Mouse (Mus musculus): ENCODE measurements around the gene Acrbp. TPM values are rescaled to one million over a fixed set of nuclear protein-coding genes. Genes with fewer than 3 reads are reported as not detected.

Acrbp gene
- total RNA-seq, 4 experiments from 2014 or later: 12.8 to 20.9 (median 15.6) TPM

DNA sequence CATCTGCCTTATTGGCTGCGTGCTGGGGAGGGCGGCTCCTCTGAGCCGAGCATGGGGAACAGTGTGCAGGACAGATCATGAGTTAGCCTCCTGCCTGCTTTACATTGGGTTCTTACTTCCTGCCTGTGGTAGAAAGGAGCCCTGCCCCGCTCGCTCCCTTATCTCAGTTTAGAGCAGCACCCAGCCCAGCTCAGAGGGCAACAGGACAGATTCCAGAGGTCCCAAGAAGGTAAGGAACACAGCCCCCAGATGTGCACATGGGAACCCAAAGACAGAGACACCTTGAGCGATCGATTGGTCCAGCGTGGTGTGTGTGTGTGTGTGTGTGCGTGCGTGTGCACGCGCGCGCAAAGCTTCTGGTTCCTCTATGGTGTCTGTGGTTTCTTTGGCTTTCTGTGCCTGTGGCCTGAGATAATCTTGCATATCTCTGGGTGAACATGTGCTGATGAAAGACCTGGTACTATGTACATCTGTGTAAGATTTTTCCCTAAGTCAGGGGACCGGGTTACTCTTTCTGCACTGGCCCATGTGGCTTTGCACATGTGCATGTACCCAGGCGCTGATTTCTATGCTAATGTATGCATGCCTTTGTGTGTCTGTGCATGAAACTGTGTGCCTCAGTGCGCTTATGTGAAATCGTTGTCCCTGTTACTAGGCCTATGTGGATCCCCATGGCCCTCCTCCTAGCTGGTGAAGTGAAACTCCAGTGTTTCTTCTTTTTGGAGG, 21.8 kb downstream of the Acrbp start:
- peak in 1 of 2 experiments; percentile 31 for DNase-seq (ENCODE audit: low spot score in 2 of 2)

DNA sequence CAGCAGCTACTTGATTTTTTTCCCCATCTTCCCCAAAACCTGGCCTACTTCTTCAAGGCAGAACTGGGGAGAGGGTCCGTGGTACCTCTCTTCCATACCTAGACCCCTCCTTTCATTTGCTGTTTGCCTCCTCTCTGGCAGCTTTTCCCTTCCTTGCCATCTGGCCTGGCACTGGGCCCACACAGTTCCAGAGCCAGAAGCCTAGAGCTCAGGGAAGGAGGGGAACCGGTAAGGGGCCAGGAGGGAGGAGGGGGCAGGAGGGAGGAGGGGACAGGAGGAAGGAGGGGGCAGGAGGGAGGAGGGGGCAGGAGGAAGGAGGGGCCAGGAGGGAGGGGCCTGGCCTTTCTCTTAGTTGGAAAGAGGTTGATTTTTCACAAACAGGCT, 22.4 kb downstream of the Acrbp start:
- peak in 1 of 2 experiments; percentile 66 for DNase-seq (ENCODE audit: low spot score in 2 of 2)

DNA sequence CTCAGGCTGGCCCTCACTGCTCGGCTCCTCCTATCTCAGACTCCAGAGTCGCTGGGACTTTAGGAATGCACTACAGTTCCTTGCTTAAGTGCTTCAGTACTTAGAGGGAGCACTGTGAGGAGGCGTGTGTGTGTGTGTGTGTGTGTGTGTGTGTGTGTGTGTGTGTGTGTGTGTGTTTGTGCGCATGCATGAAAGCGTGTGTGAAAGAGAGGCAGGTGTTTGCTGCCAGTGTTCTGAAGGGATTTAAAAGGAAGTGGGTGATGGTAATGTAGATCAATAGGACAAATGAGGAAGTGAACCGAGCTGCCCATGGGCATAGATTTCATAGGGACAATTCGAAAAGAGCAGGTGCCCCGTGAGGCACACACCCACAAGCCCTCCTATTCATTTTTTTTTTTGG, 24.3 kb downstream of the Acrbp start:
- DNase-seq (ENCODE audit: low spot score in 2 of 2): no peak

DNA sequence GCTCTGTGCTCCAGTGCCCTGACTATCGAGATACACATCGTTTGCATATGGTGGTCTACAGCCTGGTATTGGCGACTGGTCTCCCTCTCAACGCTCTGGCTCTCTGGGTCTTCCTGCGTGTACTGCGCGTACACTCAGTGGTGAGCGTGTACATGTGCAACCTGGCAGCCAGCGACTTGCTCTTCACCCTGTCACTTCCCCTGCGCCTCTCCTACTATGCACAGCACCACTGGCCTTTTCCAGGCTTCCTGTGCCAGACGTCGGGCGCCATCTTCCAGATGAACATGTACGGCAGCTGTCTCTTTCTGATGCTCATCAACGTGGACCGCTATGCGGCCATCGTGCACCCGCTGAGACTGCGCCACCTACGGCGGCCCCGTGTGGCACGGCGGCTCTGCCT, 31.9 kb downstream of the Acrbp start:
- DNase-seq (ENCODE audit: low spot score in 2 of 2): no peak

DNA sequence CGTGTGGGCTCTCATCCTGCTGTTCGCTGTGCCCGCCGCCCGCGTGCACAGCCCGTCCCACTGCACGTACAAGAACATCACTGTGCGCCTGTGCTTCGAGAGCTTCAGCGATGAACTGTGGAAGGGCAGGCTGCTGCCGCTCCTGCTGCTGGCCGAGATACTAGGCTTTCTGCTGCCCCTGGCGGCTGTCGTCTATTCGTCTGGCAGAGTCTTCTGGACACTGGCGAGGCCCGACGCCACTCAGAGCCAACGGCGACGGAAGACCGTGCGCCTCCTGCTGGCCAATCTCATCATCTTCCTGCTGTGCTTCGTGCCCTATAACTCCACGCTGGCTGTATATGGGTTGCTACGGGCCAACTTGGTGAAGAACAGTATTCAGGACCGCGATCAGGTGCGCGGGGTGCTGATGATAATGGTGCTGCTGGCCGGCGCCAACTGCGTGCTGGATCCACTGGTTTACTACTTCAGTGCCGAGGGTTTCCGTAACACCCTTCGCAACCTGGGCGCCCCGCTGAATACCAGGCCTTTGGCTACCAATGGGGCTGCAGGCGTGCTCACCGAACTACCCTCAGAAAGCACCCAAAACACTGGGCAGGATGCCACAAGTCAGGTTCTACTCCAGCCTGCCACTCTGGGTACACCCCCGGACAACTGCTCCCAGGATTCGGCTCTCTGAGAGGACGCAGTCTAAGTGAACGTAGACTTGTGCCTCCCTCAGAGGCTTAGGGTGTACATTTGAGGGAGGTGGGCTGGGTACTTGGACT, 32.5 kb downstream of the Acrbp start:
- DNase-seq (ENCODE audit: low spot score in 2 of 2): peak; percentile 79 to 80

DNA sequence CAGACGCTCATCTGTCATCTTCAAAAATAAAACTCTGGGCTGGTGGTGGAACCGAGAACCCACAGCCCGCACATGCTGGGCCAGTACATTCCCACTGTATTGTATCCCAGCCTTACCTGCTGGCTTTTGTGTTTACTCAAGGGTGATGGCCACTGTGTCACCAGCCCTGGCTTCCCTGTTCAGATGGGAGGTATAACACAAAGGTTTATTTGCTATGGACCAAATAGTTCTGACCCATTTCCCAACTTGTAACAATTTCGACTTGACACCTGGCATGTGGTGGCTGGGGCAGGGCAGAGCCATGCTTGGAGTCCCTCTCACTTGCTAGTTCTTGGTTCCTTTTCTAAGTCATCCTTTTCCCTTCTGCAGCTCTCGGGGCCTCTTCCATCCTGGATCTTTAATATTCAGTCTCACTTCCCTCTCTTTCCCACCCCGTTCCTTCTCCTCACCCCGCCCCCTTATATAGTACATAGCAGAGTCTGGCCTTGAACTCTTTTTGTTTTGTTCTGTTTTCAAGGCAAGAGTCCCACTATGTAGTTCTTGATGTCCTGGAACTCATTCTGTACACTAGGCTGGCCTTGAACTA, 33.4 kb downstream of the Acrbp start:
- no peak for DNase-seq (ENCODE audit: low spot score in 2 of 2)

DNA sequence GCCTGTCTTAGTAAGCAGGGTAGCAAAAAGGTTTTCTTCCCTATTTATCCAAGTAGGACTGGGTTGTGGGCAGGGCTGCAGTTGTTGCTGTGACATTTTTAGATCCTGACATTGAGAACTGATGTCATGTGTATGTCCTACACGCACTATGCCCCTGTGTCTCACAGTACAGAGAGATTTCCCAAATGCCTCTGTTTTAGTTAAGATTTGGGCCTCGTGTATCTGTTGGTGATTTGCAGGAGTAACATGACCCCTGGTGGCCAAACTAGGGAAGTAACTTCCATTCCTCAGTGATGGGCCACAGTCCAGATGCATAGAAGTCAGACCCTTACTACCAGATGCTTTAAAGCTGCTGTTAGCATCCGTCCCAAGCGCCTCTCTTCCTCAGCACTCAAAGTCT, 34.9 kb downstream of the Acrbp start:
- peak in 1 of 2 experiments; percentile 73 for DNase-seq (ENCODE audit: low spot score in 2 of 2)

DNA sequence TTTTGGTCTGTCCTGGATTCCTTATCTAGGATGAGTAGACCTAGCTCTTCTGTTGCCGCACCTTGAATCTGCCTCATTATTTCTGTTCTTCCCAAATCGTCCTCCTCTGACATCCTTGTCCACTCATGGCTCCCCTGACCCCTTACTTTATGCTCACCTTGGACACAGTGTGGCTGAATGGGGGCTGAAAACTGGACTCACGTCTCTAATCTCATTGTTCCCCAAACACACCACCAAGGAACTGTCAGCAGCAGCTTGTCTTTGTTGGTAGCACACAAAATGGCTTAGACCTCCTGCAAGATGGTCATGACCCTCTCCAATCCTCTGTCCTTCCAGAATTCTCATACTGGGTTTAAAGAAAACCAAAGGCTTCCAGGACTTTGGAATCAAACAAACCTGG, 38.4 kb downstream of the Acrbp start:
- DNase-seq (ENCODE audit: low spot score in 2 of 2): no peak

DNA sequence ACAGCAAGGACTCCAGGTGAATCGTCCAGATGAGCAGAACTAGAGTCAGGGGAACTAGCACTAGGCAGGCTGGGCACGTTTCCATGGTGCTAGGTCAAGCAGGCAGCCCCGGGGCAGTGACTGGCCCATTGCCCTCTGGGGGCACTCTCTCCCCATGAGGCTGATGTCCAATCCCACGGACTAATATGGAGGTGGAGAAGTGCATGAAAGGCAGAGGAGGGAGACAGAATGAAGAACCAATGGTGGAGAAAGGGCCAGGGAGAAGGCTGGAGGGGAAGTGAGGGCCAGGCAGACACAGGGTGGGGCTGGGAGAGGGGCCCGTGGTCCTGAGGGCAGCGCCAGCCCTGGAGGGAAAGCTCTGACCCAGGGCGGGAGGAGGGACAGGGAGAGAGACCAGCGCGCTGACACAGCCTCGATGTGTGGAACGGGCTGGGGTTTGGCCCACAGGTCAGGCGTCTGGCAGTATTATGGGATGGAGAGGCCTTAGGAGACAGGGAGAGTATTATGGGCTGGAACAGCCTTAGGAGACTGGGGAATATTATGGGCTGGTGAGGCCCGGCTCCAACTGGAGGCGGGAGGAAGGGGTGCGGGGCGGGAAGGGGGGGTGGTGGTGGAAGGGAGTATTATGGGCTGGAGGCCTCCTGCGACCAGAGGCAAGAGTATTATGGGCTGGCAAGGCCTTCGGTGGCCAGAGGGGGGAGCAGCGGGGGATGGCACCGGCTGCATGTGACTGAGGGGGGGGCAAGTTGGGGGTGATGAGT, 39.3 kb downstream of the Acrbp start:
- DNase-seq (ENCODE audit: low spot score in 2 of 2): peak; percentile 68 to 84

DNA sequence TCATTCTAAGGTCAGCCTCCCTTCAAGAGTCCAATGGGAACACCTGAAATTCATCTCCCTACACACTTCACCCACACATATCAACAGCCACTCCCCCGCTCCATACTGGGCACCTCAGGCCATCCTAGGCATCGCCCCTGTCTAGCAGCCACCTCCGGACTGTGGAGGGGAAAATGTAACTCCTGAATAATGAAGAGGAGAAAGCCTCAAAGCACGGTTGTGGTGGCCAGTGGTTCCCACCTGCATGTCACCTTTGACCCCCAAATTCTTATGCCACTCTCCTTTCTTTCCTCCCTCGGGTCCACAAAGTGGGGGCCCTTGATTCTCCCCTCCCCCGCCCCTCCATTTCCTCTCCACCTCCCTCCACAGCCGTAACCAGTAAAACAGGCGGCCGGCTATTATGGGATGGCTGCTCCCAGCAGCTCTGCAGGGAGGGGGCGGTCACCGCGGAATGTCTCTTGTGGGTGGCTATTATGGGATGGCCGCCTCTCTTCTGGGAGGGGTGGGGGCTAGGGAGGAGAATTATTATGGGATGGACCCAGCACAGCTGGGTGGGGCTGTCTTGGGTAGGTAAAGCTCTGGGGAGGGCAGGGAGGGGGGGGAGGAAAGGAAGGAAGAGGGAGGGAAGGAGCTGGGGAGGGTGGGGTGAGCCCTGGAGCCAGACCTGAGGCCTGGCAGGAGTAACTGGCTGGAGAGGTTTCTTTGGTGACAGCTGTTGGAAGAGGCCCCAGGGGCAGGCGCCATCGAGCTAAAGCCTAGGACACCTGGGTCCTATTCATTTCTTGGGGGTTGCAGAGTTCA, 40.2 kb downstream of the Acrbp start:
- DNase-seq (ENCODE audit: low spot score in 2 of 2): peak; percentile 84 to 91

DNA sequence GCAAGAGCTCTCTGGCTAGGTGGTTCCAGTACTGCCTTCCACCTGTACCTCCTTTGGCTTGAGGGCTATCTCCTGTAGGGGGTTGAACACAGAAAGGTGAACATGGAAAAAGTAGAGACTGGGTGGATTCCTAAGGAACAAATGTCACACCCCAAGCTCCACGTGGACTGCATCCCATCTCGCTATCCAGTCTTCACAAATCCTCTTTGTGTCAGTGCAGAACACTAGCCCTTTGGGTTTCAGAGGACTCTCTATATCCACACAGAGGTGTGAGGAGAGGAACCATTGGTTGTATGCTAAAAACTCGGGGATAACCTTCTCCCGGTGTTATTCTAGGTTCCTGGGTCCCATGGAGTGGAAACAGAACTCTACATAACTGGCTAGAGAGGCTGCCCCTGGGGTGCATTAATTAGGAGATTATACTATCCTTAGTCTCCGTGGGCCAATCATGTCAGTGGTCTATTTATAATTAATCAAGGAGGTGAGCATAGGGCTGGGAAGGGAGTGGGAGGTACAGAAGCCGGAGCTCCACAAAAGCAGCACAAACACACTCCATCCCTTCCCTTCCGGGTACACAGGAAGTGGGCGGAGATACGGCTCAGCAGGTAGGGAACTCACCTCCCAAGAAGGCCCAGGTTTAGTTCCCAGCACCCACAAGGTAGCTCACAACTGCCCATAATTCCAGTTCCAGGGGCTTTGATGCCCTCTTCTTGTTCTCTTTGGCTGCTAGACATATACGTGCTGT, 41.0 kb downstream of the Acrbp start:
- DNase-seq (ENCODE audit: low spot score in 2 of 2): no peak

DNA sequence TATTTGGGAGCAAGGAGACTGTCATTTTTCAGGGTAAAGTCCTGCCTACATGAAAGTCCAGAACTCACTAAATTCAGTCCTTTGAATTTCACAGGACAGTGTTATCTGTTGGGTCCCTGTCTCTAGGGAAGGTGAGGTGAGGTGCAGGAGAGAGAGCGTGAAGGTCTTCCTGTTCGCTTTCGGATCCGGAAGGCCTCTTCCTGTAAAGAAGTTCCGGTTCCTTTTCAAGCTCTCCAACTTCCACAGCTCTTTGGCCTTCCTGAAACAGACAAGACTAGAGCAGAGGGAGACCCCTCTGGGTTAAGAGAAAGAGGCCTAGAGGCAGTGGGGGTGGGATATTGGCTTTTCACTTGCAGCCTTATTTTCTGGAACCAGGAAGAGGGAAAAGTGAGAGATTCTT, 42.9 kb downstream of the Acrbp start:
- DNase-seq (ENCODE audit: low spot score in 2 of 2): no peak

DNA sequence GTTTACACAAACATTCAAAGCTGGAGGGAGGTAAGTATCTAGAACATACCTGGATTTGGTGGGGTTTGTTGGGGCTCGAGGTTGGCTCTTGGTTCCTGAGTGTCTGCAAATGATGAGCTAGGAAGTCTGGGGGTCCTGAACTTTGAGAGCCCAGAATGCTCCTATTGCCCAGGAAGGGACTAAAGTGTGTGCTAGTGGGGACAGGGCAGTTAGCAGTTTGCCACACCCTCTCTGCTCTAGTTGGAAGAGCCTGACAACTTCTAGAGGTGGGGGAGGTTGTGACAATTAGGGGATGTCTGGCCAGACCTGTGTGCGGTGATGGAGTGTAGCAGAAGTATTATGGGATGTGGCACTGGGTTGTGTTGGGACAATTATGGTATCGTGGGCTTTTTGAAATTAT, 45.4 kb downstream of the Acrbp start:
- no peak for DNase-seq (ENCODE audit: low spot score in 2 of 2)

DNA sequence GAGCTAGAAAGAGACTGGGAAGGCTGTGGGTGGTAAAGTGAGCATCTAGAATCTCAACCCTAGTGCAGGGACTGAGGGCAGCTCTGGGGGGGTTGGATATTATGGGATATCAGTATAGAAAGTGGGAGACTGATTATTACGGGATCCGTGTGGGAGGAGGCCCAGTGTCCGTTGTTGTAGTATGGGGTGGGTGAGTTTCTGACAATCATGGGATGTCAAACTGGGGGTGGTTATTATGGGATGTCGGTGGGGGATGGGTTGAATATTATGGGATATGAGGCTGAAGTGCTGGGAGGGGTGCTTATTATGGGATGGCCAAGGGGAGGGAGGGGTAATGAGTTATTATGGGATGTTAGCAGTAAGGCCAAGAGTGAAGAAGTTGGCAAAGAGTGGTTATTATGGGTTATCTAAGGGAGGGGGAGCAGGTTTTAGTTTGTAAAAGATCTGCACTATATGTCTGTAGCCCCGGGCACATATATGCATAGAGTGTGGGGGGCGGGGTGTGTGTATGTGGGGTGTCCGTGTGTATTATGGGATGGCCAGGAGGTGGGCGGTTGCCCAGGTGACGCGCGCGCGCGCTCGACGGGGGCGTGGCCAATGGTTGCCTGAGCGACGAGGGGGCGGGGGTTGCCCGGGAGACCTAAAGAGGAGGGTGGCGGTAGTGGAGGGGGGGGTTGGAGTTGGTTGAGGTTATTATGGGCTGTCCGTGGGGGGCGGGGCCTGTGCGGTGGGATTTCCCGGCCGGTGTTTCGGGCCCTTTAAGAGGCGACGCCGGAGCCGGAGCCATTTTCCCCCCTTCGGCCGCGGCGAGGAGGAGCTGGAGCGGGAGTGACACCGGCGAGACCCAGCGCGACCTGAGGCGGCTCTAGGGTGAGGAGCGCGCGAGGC, 46.1 kb downstream of the Acrbp start, which contains the start of gene Chd4:
Gene Chd4 (plus strand): TSS at position 591 of the 888 bp plus-strand sequence.
- DNase-seq (ENCODE audit: low spot score in 2 of 2): peak; percentile 93 to 94

DNA sequence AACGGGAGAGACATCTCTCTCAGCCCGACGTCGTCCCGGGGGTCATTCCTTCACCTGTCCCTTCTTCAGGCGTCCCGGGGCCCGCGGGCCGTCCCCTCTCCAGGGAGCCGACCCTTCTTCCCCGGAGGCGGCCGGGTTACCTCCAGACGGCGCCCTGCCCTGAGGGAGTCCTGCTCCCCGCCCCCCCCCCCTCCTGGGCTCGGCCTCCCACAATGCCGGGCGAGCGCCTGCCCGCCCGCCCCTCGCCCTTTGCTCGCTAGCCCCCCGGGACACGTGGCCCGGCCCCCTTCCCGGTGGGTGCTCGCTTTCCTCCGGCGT, 46.7 kb downstream of the Acrbp start:
- DNase-seq (ENCODE audit: low spot score in 2 of 2): no peak

DNA sequence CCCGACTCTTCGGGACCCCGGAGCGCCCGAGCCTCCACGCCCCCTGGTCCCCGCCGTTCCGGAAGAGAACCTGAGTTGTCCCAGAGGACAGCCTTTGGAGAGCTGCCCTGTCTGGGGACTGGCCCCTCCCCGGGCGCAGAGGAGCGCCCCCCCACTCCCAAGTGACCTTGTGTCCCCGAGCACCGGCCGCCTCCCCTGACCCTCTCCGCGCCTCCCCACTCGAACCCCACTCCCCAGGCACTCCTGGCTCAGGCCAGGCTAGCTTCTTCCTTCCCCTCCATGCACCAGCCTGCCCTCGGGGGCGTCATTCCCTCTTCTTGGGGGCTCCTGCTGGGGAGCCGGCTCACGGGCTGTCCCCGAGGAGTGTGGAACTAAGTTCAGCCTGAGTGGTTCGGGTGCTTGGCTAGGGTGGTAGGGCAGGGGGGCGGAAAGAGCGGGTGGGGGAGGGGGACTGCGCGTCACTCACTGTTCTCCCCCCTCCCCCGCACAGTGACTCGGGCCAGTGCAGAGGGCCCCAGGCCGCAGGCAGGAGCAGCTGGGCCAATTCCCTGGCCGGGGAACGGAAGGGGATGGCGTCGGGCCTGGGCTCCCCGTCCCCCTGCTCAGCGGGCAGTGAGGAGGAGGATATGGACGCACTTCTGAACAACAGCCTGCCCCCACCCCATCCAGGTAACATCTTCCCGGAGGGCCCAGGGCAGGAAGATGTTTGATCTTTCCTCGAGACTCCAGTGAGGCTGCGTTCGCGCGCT, 47.3 kb downstream of the Acrbp start:
- DNase-seq (ENCODE audit: low spot score in 2 of 2): no peak

DNA sequence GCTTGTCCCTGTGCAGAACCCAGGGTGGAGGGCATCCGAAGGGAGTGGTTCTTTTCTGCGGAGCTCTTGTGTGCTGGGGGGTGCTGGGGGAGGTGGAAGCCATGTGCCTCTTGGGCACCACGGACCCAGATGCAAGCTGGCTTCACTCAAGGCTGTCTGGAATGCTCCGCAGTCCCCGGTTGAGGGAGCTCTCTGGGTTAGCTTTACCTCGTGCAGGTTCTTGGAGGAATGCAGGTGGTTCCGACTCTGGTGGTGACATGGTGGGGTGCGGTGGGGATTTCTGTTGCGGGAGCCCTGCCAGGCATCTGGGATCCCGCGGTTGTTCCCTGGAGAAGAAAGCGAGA, 47.8 kb downstream of the Acrbp start:
- peak in 1 of 2 experiments; percentile 39 for DNase-seq (ENCODE audit: low spot score in 2 of 2)

DNA sequence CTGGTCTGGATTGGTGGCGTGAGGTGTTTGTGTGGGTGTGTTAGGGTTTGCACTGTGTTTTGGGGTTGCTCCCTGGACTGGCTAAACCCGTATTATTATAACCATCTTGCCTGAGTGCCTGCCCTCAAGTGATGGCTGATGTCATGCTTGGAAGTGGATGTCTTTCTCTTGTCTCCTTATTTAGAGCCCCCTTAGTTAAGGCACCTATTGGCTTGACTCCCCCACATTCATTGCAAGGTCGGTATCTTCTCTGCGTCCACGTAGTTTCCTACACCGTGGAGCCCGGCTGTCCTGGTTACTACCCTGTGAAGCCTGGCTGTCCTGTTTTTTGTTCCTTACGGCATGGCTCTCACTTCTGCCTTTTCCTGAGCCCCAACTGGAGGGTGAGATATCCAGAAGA, 48.5 kb downstream of the Acrbp start:
- no peak for DNase-seq (ENCODE audit: low spot score in 2 of 2)

DNA sequence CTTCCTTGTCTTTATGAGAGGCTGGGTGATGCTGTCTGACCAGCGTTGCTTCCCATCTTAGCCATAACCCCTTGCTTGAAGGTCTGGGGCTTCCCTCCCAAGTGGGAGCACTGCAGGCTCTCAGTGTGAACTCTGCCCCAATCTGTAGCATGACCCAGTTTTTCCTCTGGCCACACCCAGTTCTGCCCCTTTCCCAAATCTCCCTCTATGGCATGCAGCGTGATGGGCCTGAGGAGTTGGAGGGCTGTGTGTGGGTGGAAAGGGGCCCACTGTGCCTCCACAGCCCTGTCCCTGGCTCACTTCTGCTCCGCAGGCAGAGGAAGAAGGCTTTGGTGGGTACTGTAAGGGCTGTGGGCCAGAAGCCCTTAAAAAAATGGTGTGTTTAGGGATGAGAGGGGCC, 49.0 kb downstream of the Acrbp start:
- DNase-seq (ENCODE audit: low spot score in 2 of 2): no peak
